Mouse (Mus musculus): ENCODE measurements around the gene Vdr.
"Not testable (repeated sequence)": the region's sequence is repeated elsewhere in the genome, so short reads cannot be mapped to it uniquely, and the experiment has no call there.

Vdr gene

GRCm38 (mm10) chr15:97875784-97876183 lies 34.6 kb downstream of the Vdr start:
- no peak for DNase-seq

GRCm38 (mm10) chr15:97873717-97874116 lies 36.7 kb downstream of the Vdr start:
- DNase-seq = no peak

- no peak for DNase-seq
Observed at GRCm38 (mm10) chr15:97872161-97872560, 38.3 kb downstream of the Vdr start.

- DNase-seq = no peak
Observed at GRCm38 (mm10) chr15:97871055-97872030, 39.1 kb downstream of the Vdr start.

- DNase-seq = not testable (repeated sequence)
Observed at GRCm38 (mm10) chr15:97870116-97870515, 40.3 kb downstream of the Vdr start.

GRCm38 (mm10) chr15:97868985-97869384 lies 41.4 kb downstream of the Vdr start:
- DNase-seq = no peak

GRCm38 (mm10) chr15:97865988-97866387 lies 44.4 kb downstream of the Vdr start:
- DNase-seq = no peak

GRCm38 (mm10) chr15:97865175-97865574 lies 45.3 kb downstream of the Vdr start:
- DNase-seq = no peak

- DNase-seq = no peak
Observed at GRCm38 (mm10) chr15:97864361-97865045, 45.9 kb downstream of the Vdr start.

- no peak for DNase-seq
Observed at GRCm38 (mm10) chr15:97863494-97863881, 46.9 kb downstream of the Vdr start.

GRCm38 (mm10) chr15:97862881-97863493 lies 47.4 kb downstream of the Vdr start:
- no peak for DNase-seq

GRCm38 (mm10) chr15:97860353-97860752 lies 50.1 kb downstream of the Vdr start:
- no peak for DNase-seq

- no peak for DNase-seq
Observed at GRCm38 (mm10) chr15:97858431-97858830, 52.0 kb downstream of the Vdr start.

- DNase-seq = no peak
Observed at GRCm38 (mm10) chr15:97854551-97854950, 55.9 kb downstream of the Vdr start.

- no peak for DNase-seq
Observed at GRCm38 (mm10) chr15:97854059-97854458, 56.4 kb downstream of the Vdr start.

- no peak for DNase-seq
Observed at GRCm38 (mm10) chr15:97852291-97852690, 58.1 kb downstream of the Vdr start.

- no peak for DNase-seq
Observed at GRCm38 (mm10) chr15:97851011-97851410, 59.4 kb downstream of the Vdr start.

- DNase-seq = peak; percentile 47
Observed at GRCm38 (mm10) chr15:97850441-97850840, 60.0 kb downstream of the Vdr start.

- peak; percentile 93 for DNase-seq
Observed at GRCm38 (mm10) chr15:97849116-97849911, 61.1 kb downstream of the Vdr start.

GRCm38 (mm10) chr15:97847866-97848265 lies 62.6 kb downstream of the Vdr start:
- no peak for DNase-seq

- DNase-seq = no peak
Observed at GRCm38 (mm10) chr15:97847285-97847684, 63.1 kb downstream of the Vdr start.

- no peak for DNase-seq
Observed at GRCm38 (mm10) chr15:97846121-97846882, 64.1 kb downstream of the Vdr start.

All from lung, postnatal 10 days (tissue).